Mouse (Mus musculus): ENCODE measurements at regions not wholly inside any gene's neighbourhood (a gene's known extent, or its start where the extent isn't known, plus 50 kb on each side); places are given as distances from the start of the nearest gene placed in this dataset.

DNA sequence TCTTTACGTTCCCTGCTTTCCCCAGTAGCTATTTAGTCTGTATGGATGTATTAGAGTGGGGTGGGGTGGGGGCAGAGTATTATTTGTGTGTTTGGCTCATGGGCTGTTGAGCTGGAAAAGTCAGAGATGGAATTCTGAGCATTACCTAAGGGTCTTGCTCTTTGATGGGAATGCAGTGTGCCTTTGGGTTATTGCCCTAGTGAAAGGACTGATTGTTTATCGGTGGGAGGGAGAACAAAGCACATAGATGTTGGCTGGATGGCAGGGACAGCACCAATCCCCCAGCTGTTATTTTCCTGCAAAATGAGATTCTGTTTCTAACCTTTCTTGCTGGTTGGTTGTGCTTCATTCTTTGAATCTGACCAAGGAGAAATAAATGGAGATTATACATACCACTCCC, 96.4 kb downstream of the Icos start:
- no peaks in the 10 kb centered on the region for H3K36me3 ChIP-seq (ENCODE audit: control insufficient read depth, insufficient read depth, low read length)
- no peak overlapping the region for H3K27ac ChIP-seq (ENCODE audit: insufficient read depth, low read length)
- no peaks in the 10 kb centered on the region for H3K27me3 ChIP-seq (ENCODE audit: control insufficient read depth, insufficient read depth, low read length)
- no peak overlapping the region for H3K4me3 ChIP-seq (ENCODE audit: extremely low read depth, insufficient read depth, insufficient read length)
- whole genome bisulfite sequencing: 80% methylated on average over 2 of the region's 2 CpGs
- no peak for TF ChIP-seq CTCF (IDR thresholded peaks at IDR 0.05; ENCODE audit: extremely low read depth, insufficient read depth, insufficient read length, insufficient replicate concordance)
- TF ChIP-seq POLR2A (IDR thresholded peaks at IDR 0.05; ENCODE audit: low read depth, low read length): no peak
- DNase-seq (ENCODE audit: low read depth in 1 of 2, low spot score in 2 of 2): no peak
- no peaks in the 10 kb centered on the region for H3K4me1 ChIP-seq (ENCODE audit: control insufficient read depth, insufficient read depth, insufficient read length)

GRCm38 (mm10) chr1:61075335-61075734, 97.6 kb downstream of the Icos start:
- Histone ChIP-seq H3K4me3 (ENCODE audit: extremely low read depth, insufficient read depth, insufficient read length) (no peak overlapping the region), H3K36me3 (ENCODE audit: control insufficient read depth, insufficient read depth, low read length) (no peaks in the 10 kb centered on the region), H3K27me3 (ENCODE audit: control insufficient read depth, insufficient read depth, low read length) (no peaks in the 10 kb centered on the region), H3K4me1 (ENCODE audit: control insufficient read depth, insufficient read depth, insufficient read length) (no peaks in the 10 kb centered on the region), H3K27ac (ENCODE audit: insufficient read depth, low read length) (no peak overlapping the region)
- TF ChIP-seq CTCF (IDR thresholded peaks at IDR 0.05; ENCODE audit: extremely low read depth, insufficient read depth, insufficient read length, insufficient replicate concordance): no peak
- TF ChIP-seq POLR2A (IDR thresholded peaks at IDR 0.05; ENCODE audit: low read depth, low read length): no peak
- no peak for DNase-seq (ENCODE audit: low read depth in 1 of 2, low spot score in 2 of 2)
- WGBS: 97% methylated on average over 1 of the region's 1 CpGs

DNA sequence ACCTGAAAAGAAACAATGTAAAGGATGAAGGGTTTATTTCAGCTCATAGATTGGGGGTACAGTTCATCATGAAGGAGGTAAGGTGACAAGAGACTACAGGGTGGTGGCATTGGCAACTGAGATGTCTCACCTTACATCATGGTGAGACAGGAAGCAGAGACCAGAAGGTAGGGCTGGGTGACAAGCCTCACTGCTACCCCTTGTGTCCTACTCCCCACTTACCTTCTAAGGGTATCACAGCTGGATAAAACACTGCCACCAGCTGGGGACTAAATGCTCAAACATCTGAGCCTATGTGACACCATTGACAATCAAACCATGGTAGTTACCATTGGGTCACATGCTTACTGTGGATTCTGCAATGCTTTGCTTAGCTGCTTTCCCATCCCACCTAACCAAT, 107.0 kb downstream of the Icos start:
- Histone ChIP-seq H3K36me3 (ENCODE audit: control insufficient read depth, insufficient read depth, low read length) (no peaks in the 10 kb centered on the region), H3K27me3 (ENCODE audit: control insufficient read depth, insufficient read depth, low read length) (no peaks in the 10 kb centered on the region), H3K27ac (ENCODE audit: insufficient read depth, low read length) (no peak overlapping the region), H3K4me3 (ENCODE audit: extremely low read depth, insufficient read depth, insufficient read length) (no peak overlapping the region), H3K4me1 (ENCODE audit: control insufficient read depth, insufficient read depth, insufficient read length) (no peaks in the 10 kb centered on the region)
- no peak for TF ChIP-seq CTCF (IDR thresholded peaks at IDR 0.05; ENCODE audit: extremely low read depth, insufficient read depth, insufficient read length, insufficient replicate concordance)
- no peak for TF ChIP-seq POLR2A (IDR thresholded peaks at IDR 0.05; ENCODE audit: low read depth, low read length)
- no peak for DNase-seq (ENCODE audit: low read depth in 1 of 2, low spot score in 2 of 2)

DNA sequence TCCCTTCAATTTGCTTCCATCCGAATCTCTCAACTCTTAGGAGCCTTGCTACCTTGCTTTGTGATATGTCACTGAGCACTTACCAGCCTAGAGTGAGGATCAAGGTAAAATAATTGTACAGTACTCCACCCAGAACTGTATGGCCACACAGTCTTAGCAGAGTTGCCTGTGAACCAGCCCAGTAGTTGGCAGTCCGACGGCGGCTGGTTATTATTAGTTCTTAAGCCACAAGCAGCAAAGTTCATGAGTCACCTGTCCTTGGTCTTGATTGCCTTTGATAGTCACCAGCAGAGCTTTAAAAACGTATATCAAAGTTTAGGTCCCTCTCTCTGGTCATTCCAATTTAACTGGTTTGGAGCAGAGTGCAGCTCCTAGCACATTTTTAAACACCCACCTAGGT, 109.1 kb downstream of the Icos start:
- Histone ChIP-seq H3K27ac (ENCODE audit: insufficient read depth, low read length) (no peak overlapping the region), H3K27me3 (ENCODE audit: control insufficient read depth, insufficient read depth, low read length) (no peaks in the 10 kb centered on the region), H3K36me3 (ENCODE audit: control insufficient read depth, insufficient read depth, low read length) (no peaks in the 10 kb centered on the region), H3K4me1 (ENCODE audit: control insufficient read depth, insufficient read depth, insufficient read length) (no peaks in the 10 kb centered on the region), H3K4me3 (ENCODE audit: extremely low read depth, insufficient read depth, insufficient read length) (no peak overlapping the region)
- WGBS: 81% methylated on average over 5 of the region's 5 CpGs
- no peak for DNase-seq (ENCODE audit: low read depth in 1 of 2, low spot score in 2 of 2)
- no peak for TF ChIP-seq POLR2A (IDR thresholded peaks at IDR 0.05; ENCODE audit: low read depth, low read length)
- no peak for TF ChIP-seq CTCF (IDR thresholded peaks at IDR 0.05; ENCODE audit: extremely low read depth, insufficient read depth, insufficient read length, insufficient replicate concordance)

GRCm38 (mm10) chr1:61090801-61091200, 113.1 kb downstream of the Icos start:
- no peaks in the 10 kb centered on the region; the same call in 1 of the 2 replicates for H3K27me3 ChIP-seq (ENCODE audit: control insufficient read depth, insufficient read depth, low read length)
- H3K36me3 ChIP-seq (ENCODE audit: control insufficient read depth, insufficient read depth, low read length): no peaks in the 10 kb centered on the region
- H3K27ac ChIP-seq (ENCODE audit: insufficient read depth, low read length): no peak overlapping the region
- TF ChIP-seq POLR2A (IDR thresholded peaks at IDR 0.05; ENCODE audit: low read depth, low read length) (no peak), CTCF (IDR thresholded peaks at IDR 0.05; ENCODE audit: extremely low read depth, insufficient read depth, insufficient read length, insufficient replicate concordance) (no peak)
- no peak overlapping the region for H3K4me3 ChIP-seq (ENCODE audit: extremely low read depth, insufficient read depth, insufficient read length)
- no peaks in the 10 kb centered on the region for H3K4me1 ChIP-seq (ENCODE audit: control insufficient read depth, insufficient read depth, insufficient read length)
- DNase-seq (ENCODE audit: low read depth in 1 of 2, low spot score in 2 of 2): no peak
- WGBS: 85% methylated on average over 1 of the region's 1 CpGs

GRCm38 (mm10) chr1:61095481-61096165, 117.9 kb downstream of the Icos start:
- no peak for TF ChIP-seq POLR2A (IDR thresholded peaks at IDR 0.05; ENCODE audit: low read depth, low read length)
- no peak for TF ChIP-seq CTCF (IDR thresholded peaks at IDR 0.05; ENCODE audit: extremely low read depth, insufficient read depth, insufficient read length, insufficient replicate concordance)
- Histone ChIP-seq H3K27me3 (ENCODE audit: control insufficient read depth, insufficient read depth, low read length) (no peaks in the 10 kb centered on the region; the same call in 1 of the 2 replicates), H3K27ac (ENCODE audit: insufficient read depth, low read length) (no peak overlapping the region), H3K4me1 (ENCODE audit: control insufficient read depth, insufficient read depth, insufficient read length) (no peaks in the 10 kb centered on the region), H3K4me3 (ENCODE audit: extremely low read depth, insufficient read depth, insufficient read length) (no peak overlapping the region), H3K36me3 (ENCODE audit: control insufficient read depth, insufficient read depth, low read length) (no peaks in the 10 kb centered on the region)
- no peak for DNase-seq (ENCODE audit: low read depth in 1 of 2, low spot score in 2 of 2)

DNA sequence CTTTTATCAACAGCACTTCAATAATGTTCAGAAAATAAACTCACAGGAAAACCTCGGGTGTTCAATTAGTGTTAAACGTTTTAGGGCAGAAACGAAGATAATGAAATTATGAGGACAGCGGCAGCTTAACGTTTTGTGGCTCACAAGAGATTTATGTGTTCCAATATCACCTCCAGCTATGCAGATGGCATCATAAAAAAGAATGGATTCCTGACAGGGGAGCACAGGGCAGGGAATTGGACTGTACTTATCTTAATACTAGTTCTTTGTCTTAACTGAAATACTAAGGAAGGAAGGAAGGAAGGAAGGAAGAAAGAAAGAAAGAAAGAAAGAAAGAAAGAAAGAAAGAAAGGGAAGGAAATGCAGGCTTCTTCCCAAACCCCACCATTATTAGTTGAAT, 121.6 kb downstream of the Icos start:
- no peak for TF ChIP-seq CTCF (IDR thresholded peaks at IDR 0.05; ENCODE audit: extremely low read depth, insufficient read depth, insufficient read length, insufficient replicate concordance)
- TF ChIP-seq POLR2A (IDR thresholded peaks at IDR 0.05; ENCODE audit: low read depth, low read length): no peak
- H3K4me1 ChIP-seq (ENCODE audit: control insufficient read depth, insufficient read depth, insufficient read length): no peaks in the 10 kb centered on the region
- WGBS: 72% methylated on average over 5 of the region's 5 CpGs

More for the DNA sequence above, 121.6 kb downstream of the Icos start:
- Histone ChIP-seq H3K4me3 (ENCODE audit: extremely low read depth, insufficient read depth, insufficient read length) (no peak overlapping the region), H3K27ac (ENCODE audit: insufficient read depth, low read length) (no peak overlapping the region), H3K27me3 (ENCODE audit: control insufficient read depth, insufficient read depth, low read length) (no peaks in the 10 kb centered on the region), H3K36me3 (ENCODE audit: control insufficient read depth, insufficient read depth, low read length) (no peaks in the 10 kb centered on the region)
- no peak for DNase-seq (ENCODE audit: low read depth in 1 of 2, low spot score in 2 of 2)
